Mouse (Mus musculus) testis, adult 2 months (tissue): ENCODE results near the gene Cd24a. TPM values are rescaled to one million over a fixed set of nuclear protein-coding genes. Genes with fewer than 3 reads are reported as not detected.

Experiments
- H3K27ac ChIP-seq: fragments of 200-500 bp; 2 replicates; pipeline ENCODE4 v1.5.1; 2012; ENCODE audit warnings: low read depth, low read length; ENCODE audit not compliant: control insufficient read depth, insufficient read depth
- H3K27me3 ChIP-seq: fragments of 200-500 bp; 2 replicates; pipeline ENCODE4 v1.6.1; 2012; ENCODE audit warnings: mild to moderate bottlenecking, low read length, moderate library complexity; ENCODE audit not compliant: control insufficient read depth, insufficient read depth
- H3K36me3 ChIP-seq: fragments of 200-500 bp; 2 replicates; pipeline ENCODE4 v1.6.1; 2012; ENCODE audit warnings: mild to moderate bottlenecking, low read length; ENCODE audit not compliant: control insufficient read depth, insufficient read depth
- H3K4me1 ChIP-seq: fragments of 200-500 bp; 2 replicates; pipeline ENCODE4 v1.6.1; 2012; ENCODE audit warnings: low read length; ENCODE audit not compliant: control insufficient read depth, insufficient read depth
- H3K4me3 ChIP-seq: fragments of 200-500 bp; 2 replicates; pipeline ENCODE4 v1.5.1; 2012; ENCODE audit warnings: low read depth, mild to moderate bottlenecking, low read length, moderate library complexity, mixed read lengths; ENCODE audit not compliant: control insufficient read depth
- CTCF ChIP-seq: fragments of 200-500 bp; IDR thresholded peaks from 2 replicates; pipeline ENCODE4 v1.5.1; 2012; ENCODE audit warnings: low read depth, mild to moderate bottlenecking, inconsistent platforms, low read length, moderate library complexity; ENCODE audit not compliant: control insufficient read depth, insufficient read depth, insufficient replicate concordance
- POLR2A ChIP-seq: fragments of 200-500 bp; IDR thresholded peaks from 2 replicates; pipeline ENCODE4 v1.6.1; 2012; ENCODE audit warnings: low read depth, mild to moderate bottlenecking, inconsistent platforms, low read length, moderate library complexity; ENCODE audit not compliant: control insufficient read depth
- polyA plus RNA-seq: library from polyadenylated mRNA; depleted of rRNA; stranded (reverse); fragments of >200 nt; gene quantifications from 2 replicates; pipeline ENCODE4 v1.2.3, GENCODE M21; 2012; rRNA removed

Gene Cd24a
- 3.9 and 12.4 TPM in 2 replicates for polyA plus RNA-seq

GRCm38 (mm10) chr10:43577997-43578331 is at the start of gene Cd24a:
Cd24a (plus strand) TSS chr10:43578284.
- Histone ChIP-seq H3K36me3 (no peaks in the 10 kb centered on the region), H3K27me3 (no peaks in the 10 kb centered on the region), H3K4me1 (peaks cover 17% of the 10 kb centered on the region), H3K4me3 (peak within 1 kb of the TSS; percentile 80), H3K27ac (no peak within 1 kb of the TSS)
- TF ChIP-seq CTCF: no peak
- TF ChIP-seq POLR2A: no peak

- Histone ChIP-seq H3K27me3 (no peaks in the 10 kb centered on the region), H3K36me3 (peaks cover 3% of the 10 kb centered on the region), H3K4me3 (no peak overlapping the region), H3K4me1 (no peaks in the 10 kb centered on the region), H3K27ac (no peak overlapping the region)
- TF ChIP-seq POLR2A: no peak
- TF ChIP-seq CTCF: no peak
Observed at GRCm38 (mm10) chr10:43534382-43534781, 43.7 kb upstream of the Cd24a start.

GRCm38 (mm10) chr10:43537652-43538051 is 40.4 kb upstream of the Cd24a start:
- Histone ChIP-seq H3K36me3 (no peaks in the 10 kb centered on the region), H3K27ac (no peak overlapping the region), H3K4me3 (no peak overlapping the region), H3K27me3 (no peaks in the 10 kb centered on the region), H3K4me1 (no peaks in the 10 kb centered on the region; the same call in 1 of the 2 replicates)
- no peak for TF ChIP-seq CTCF
- TF ChIP-seq POLR2A: no peak

GRCm38 (mm10) chr10:43538831-43539230 is 39.3 kb upstream of the Cd24a start:
- no peaks in the 10 kb centered on the region; the same call in 1 of the 2 replicates for H3K4me1 ChIP-seq

DNA sequence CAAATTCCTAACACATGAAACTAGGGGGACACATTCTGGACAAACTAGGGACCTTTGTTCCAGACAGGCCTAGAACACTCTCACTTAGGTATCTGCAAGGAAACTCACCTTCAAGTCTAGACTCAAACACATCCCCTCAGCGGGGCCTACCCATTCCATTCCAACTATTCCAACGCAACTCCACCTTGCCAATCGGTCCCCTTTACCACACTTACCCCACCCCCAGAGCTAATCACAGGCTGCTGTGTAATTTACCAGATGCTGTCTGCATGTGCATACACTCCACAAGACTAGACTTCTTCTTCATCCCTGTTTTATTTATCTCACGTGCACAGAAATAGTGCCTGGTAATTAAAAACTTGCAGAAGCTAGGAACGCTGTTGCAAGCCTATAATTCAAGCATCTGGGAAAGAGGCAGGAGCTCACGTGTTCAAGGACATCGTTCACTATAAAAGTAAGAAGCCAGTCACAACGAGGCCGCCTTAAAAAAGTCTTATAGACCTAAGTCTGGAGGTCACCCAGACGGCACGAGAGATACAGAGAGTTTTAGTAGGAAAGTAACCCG is 38.3 kb upstream of the Cd24a start:
- Histone ChIP-seq H3K36me3 (no peaks in the 10 kb centered on the region), H3K4me1 (no peaks in the 10 kb centered on the region; the same call in 1 of the 2 replicates), H3K27me3 (no peaks in the 10 kb centered on the region), H3K27ac (no peak overlapping the region), H3K4me3 (no peak overlapping the region)
- no peak for TF ChIP-seq POLR2A
- TF ChIP-seq CTCF: no peak

More at GRCm38 (mm10) chr10:43538831-43539230, 39.3 kb upstream of the Cd24a start:
- Histone ChIP-seq H3K4me3 (no peak overlapping the region), H3K27ac (no peak overlapping the region), H3K36me3 (no peaks in the 10 kb centered on the region), H3K27me3 (no peaks in the 10 kb centered on the region)
- TF ChIP-seq CTCF: no peak
- no peak for TF ChIP-seq POLR2A

DNA sequence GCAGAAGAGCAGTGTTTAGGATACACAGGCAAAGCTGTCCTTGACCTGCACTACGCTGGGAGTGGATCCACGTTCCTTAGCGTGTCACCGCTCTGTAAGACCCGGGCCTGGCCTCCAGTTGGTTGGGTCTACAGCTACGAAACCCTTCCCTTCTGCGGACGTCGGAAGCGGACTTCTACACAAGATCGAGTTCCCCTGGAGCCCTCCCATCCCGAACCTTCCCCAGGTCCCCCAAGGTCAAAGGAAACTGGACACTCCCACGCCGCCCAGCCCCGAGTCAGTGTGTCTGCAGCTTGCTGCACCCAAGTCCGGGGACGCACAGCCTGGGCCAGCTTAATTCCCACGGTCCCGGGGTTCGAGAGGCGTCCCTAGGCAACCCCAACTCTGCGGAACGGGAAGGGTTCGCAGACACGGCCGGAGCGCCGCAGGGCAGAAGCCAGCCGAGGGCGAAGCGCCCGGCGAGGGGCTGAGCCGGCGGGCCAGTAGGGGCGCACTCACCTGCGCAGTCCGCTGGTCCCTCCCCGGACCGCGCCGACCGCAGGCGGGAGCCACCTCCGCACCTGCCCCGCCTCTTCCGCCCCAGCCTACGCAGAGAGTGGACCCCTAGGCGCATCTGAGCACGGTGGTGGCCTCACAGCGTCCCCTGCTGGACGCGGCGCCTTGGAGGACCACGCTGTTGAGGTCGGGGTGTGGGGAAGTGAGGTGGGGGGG is 37.5 kb upstream of the Cd24a start, which contains the start of gene 1700021F05Rik:
1700021F05Rik (minus strand) TSS at position 553 of the 711 bp plus-strand sequence.
- no peaks in the 10 kb centered on the region for H3K36me3 ChIP-seq
- TF ChIP-seq CTCF (peak; percentile 94; the same call in 1 of the 2 replicates), POLR2A (peak; percentile 77)
- no peaks in the 10 kb centered on the region for H3K27me3 ChIP-seq
- no peaks in the 10 kb centered on the region; the same call in 1 of the 2 replicates for H3K4me1 ChIP-seq
- peak within 1 kb of the TSS; percentile 60 for H3K27ac ChIP-seq
- peak within 1 kb of the TSS; percentile 94 for H3K4me3 ChIP-seq

GRCm38 (mm10) chr10:43541153-43541544 is 36.9 kb upstream of the Cd24a start:
- Histone ChIP-seq H3K36me3 (no peaks in the 10 kb centered on the region), H3K27me3 (no peaks in the 10 kb centered on the region), H3K4me3 (no peak overlapping the region), H3K4me1 (no peaks in the 10 kb centered on the region; the same call in 1 of the 2 replicates), H3K27ac (no peak overlapping the region)
- TF ChIP-seq CTCF (no peak), POLR2A (no peak)

GRCm38 (mm10) chr10:43549411-43549810 is 28.7 kb upstream of the Cd24a start:
- TF ChIP-seq POLR2A (no peak), CTCF (no peak)
- Histone ChIP-seq H3K4me1 (no peaks in the 10 kb centered on the region), H3K27me3 (no peaks in the 10 kb centered on the region), H3K36me3 (no peaks in the 10 kb centered on the region), H3K4me3 (no peak overlapping the region), H3K27ac (no peak overlapping the region)
